Mouse (Mus musculus) G1E (cell line): ENCODE results near the gene Rps23. TPM values are rescaled to one million over a fixed set of nuclear protein-coding genes. Genes with fewer than 3 reads are reported as not detected.

Experiments used
- ATAC-seq: 2 replicates; pipeline ENCODE4 v1.8.0; 2016; ENCODE audit warnings: mild to moderate bottlenecking; ENCODE audit not compliant: insufficient number of reproducible peaks, poor library complexity, low FRiP score, severe bottlenecking; ENCODE audit errors: extremely low read depth
- DNase-seq: peaks from one replicate; pipeline ENCODE4 v3.0.0; 2012; ENCODE audit warnings: low spot score
- H3K27me3 ChIP-seq: 2 replicates; pipeline ENCODE4 v1.6.1; 2012; ENCODE audit warnings: mild to moderate bottlenecking, low read length, inconsistent platforms; ENCODE audit not compliant: insufficient read depth
- H3K36me3 ChIP-seq: replicated peaks from 2 replicates; pipeline ENCODE3; 2012; ENCODE audit warnings: mild to moderate bottlenecking, inconsistent platforms
- H3K4me1 ChIP-seq: 2 replicates; pipeline ENCODE4 v1.6.1; 2012; ENCODE audit warnings: low read depth, low read length, inconsistent platforms, mixed read lengths; ENCODE audit not compliant: insufficient read depth
- H3K4me3 ChIP-seq: 2 replicates; pipeline ENCODE4 v1.5.1; 2012; ENCODE audit warnings: low read depth, mild to moderate bottlenecking, inconsistent platforms, low read length, moderate library complexity, mixed read lengths
- H3K9me3 ChIP-seq: replicated peaks from 2 replicates; pipeline ENCODE4 v1.6.1; 2012; ENCODE audit warnings: inconsistent platforms
- CTCF ChIP-seq: IDR thresholded peaks from 2 replicates; pipeline ENCODE4 v1.5.1; 2012; ENCODE audit warnings: low read depth, low read length, inconsistent platforms, mixed read lengths
- GATA1 ChIP-seq: IDR thresholded peaks from 2 replicates; pipeline ENCODE4 v1.6.1; 2012; ENCODE audit warnings: borderline replicate concordance, low read length, inconsistent platforms, mixed read lengths
- GATA2 ChIP-seq: IDR thresholded peaks from 2 replicates; pipeline ENCODE4 v1.6.1; 2012; ENCODE audit warnings: low read depth, low read length, inconsistent platforms, borderline replicate concordance
- POLR2AphosphoS5 ChIP-seq: IDR thresholded peaks from 2 replicates; pipeline ENCODE4 v1.6.1; 2012; ENCODE audit warnings: low read depth, low read length, inconsistent platforms; ENCODE audit not compliant: insufficient replicate concordance
- TAL1 ChIP-seq: conservative IDR thresholded peaks from 2 replicates; pipeline ENCODE4 v1.6.1; 2012; ENCODE audit warnings: low read depth, low read length, inconsistent platforms, mixed read lengths
- polyA plus RNA-seq: library from polyadenylated mRNA; stranded (reverse); fragments of >175 nt; gene quantifications from 2 replicates; pipeline ENCODE4 v1.2.3, GENCODE M21; 2012
- total RNA-seq, 2 experiments: library from RNA; stranded (forward) in 1 of 2; stranded (reverse) in 1 of 2; fragments of 200-1000 nt in 1 of 2; fragments of >200 nt in 1 of 2; fragmentation: Nextera tagmentation in 1 of 2; gene quantifications; 2 replicates each; pipeline ENCODE4 v1.2.3; 2014 to 2017

Rps23 gene
- total RNA-seq (2014; fragmentation: Nextera tagmentation): 1,211 and 1,212 TPM in 2 replicates
- total RNA-seq (2017): 1,261 and 1,383 TPM in 2 replicates
- 1,781 and 2,693 TPM in 2 replicates for polyA plus RNA-seq

DNA sequence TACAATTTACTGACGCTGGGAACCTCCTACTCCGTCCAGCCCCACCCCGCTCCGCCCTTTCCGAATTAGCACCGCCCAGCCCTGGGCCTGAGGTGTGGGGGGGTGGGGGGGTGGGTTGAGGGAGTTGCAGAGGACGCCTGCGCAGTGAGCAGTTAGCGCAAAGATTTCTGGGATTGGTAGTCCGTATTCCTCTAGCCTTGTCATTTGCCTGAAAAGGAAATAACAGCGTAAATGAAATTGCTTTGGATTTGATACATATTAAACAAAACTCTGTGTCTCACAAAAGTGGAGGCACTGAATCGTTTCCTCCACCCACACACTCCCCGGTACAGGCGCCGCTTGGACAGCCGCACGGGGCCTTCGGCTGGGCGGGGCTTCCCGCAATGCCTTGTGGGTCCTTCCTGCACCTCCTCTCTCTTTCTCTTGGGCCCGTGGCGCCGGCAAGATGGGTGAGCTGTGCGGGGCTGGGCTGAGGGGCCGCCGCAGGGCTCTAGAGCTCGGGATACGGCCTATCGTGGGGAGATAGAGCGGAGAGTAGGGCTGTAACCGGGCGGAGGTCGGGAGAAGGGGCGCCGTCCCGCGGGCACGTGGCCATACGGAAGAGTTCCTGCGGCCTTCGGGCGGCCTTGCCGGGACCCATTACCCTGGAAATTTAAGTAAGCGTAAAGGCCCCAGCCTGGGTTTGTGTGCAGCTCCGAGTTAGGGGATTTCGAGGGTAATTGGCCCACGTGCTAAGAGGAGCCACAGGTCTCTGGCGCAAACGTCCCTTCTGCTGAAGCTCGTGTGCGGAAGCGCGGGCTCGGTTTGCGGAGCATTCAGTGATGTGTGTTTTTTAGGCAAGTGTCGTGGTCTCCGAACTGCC lies at the start of gene Rps23:
TSS of gene Rps23 (plus strand) at position 208 of the 862 bp plus-strand sequence.
- peak; percentile 67 for ATAC-seq

DNA sequence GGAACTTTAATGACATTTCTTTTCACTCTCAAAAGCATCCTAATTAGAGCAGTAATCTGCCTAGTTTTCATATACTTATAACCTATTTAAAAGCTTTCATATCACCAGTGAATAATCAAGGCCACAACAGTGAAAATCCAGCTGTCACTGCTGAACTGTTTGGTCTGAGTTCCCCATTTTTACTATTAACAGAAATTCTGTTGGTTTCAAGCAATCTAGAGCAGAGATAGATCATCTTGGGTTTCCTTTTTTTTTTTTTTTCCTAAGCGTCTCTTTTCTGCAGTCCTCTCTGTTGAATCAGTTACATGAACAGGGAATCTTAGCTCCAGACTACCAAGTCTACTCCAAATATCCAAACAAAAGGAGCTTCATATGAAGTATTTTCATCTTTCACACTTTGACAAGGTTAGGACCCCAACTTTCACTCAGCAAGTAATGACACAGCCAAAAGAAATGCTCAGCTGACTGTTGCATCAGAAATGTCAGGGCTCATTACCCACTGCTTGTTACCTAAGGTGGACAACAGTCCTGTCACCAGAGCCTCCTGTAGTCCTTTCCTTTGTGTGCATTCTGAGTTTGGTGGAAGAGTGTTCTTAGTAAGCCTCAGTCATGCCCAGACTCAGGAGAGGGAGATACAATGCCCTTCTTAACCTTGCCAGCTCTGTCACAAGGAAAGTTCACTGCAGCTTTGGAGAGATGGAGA lies 40.9 kb upstream of the Rps23 start:
- Histone ChIP-seq H3K9me3 (no peaks in the 10 kb centered on the region), H3K4me1 (no peaks in the 10 kb centered on the region; the same call in 1 of the 2 replicates), H3K4me3 (no peak overlapping the region), H3K27me3 (peaks cover 15% of the 10 kb centered on the region), H3K36me3 (no peaks in the 10 kb centered on the region)
- TF ChIP-seq TAL1: no peak
- TF ChIP-seq GATA1: no peak
- no peak for TF ChIP-seq GATA2
- no peak for TF ChIP-seq POLR2AphosphoS5
- TF ChIP-seq CTCF: no peak
- ATAC-seq (no peak), DNase-seq (no peak)

More for the DNA sequence above, at the start of gene Rps23:
- TF ChIP-seq POLR2AphosphoS5 (peak; percentile 17; the same call in 1 of the 2 replicates), TAL1 (no peak)
- no peaks in the 10 kb centered on the region for H3K27me3 ChIP-seq
- peaks cover 39% of the 10 kb centered on the region for H3K4me1 ChIP-seq
- H3K4me3 ChIP-seq: peak within 1 kb of the TSS; percentile 89
- peaks cover 29% of the 10 kb centered on the region for H3K36me3 ChIP-seq
- no peaks in the 10 kb centered on the region for H3K9me3 ChIP-seq
- DNase-seq: peak; percentile 63

DNA sequence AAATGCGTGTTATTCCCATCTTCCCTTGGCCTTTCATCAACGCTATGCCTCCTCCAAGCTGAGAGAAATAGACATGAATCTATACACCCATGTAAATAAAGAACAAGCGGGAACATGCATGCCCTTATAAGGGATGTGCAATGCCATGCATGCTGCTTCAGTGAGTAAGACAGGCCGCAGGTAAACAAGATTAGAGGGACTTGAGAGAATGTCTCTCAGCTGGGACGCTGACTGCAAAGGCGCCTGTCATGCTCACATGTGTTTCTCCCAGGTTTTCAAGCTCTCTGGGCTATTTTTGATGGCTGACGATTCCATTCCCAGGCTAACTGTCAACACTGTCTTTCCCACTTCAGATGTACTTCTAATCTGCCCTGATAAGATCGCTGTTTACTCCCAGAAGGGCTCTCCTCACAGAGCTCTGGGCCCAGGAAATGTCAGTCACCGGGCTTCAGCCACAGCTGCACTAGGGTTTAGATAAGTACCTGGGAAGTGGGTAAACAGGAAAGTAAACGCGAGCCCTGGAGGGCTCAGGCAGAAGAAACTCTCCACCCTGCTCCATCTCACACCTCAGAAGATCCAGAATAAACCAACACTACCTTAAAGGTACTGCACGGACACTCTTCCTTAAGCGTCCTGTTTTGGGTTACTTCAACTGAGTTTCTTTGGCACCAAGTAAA lies 36.8 kb upstream of the Rps23 start:
- H3K36me3 ChIP-seq: no peaks in the 10 kb centered on the region
- TF ChIP-seq GATA2 (no peak), CTCF (no peak), TAL1 (no peak), GATA1 (no peak), POLR2AphosphoS5 (no peak)
- ATAC-seq: no peak
- H3K9me3 ChIP-seq: no peaks in the 10 kb centered on the region
- no peak for DNase-seq
- H3K4me1 ChIP-seq: peaks cover 4% of the 10 kb centered on the region; the same call in 1 of the 2 replicates
- no peak overlapping the region for H3K4me3 ChIP-seq
- H3K27me3 ChIP-seq: peaks cover 18% of the 10 kb centered on the region

DNA sequence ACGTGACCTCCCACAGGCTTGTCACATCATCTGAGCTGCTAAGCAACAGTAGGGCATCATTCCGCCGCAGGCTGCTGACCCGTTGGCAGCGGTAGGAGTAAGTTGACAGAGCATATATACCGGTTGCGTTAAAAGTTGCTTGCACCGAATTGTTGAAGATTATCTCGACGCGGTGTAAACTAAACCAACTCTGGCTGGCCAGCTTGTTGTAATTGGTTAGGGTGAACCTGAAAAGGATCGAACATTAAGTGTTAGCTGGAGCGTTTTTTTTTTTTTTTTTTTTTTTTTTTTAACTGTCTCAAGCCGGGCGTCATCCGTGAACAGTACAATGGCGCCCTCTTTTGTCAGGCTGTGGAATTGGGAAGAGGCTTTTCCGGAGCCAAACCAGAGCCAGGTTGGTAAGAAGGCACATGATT lies 36.2 kb upstream of the Rps23 start:
- Histone ChIP-seq H3K36me3 (no peaks in the 10 kb centered on the region), H3K9me3 (no peaks in the 10 kb centered on the region), H3K27me3 (peaks cover 14% of the 10 kb centered on the region), H3K4me3 (no peak overlapping the region), H3K4me1 (peaks cover 4% of the 10 kb centered on the region; the same call in 1 of the 2 replicates)
- TF ChIP-seq CTCF: no peak
- no peak for TF ChIP-seq TAL1
- ATAC-seq (no peak), DNase-seq (no peak)

DNA sequence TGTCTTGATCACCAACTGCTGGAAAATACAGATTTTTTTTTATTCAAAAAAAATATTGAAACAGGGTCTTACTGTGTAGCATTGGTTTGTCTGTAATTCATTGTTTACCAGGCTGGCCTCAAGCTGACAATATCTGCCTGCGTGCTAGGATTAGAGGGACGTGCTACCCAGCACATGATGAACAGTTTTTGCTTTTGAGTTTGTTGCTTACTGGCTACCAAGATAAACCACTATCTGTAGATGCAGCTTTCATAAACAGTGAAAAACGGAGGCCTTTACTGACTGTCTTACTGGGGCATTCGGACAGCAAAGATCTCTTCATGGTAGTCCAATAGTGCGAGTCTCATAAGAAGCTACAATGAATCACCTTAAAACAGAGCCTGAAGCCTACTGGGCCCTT lies 32.6 kb upstream of the Rps23 start:
- Histone ChIP-seq H3K27me3 (peaks cover 13% of the 10 kb centered on the region; the same call in 1 of the 2 replicates), H3K36me3 (no peaks in the 10 kb centered on the region), H3K4me3 (no peak overlapping the region), H3K4me1 (peaks cover 4% of the 10 kb centered on the region; the same call in 1 of the 2 replicates), H3K9me3 (no peaks in the 10 kb centered on the region)
- peak; percentile 15; the same call in 1 of the 2 replicates for ATAC-seq
- no peak for TF ChIP-seq CTCF
- no peak for TF ChIP-seq GATA2
- TF ChIP-seq GATA1: no peak
- TF ChIP-seq TAL1: no peak
- TF ChIP-seq POLR2AphosphoS5: no peak
- DNase-seq: no peak

DNA sequence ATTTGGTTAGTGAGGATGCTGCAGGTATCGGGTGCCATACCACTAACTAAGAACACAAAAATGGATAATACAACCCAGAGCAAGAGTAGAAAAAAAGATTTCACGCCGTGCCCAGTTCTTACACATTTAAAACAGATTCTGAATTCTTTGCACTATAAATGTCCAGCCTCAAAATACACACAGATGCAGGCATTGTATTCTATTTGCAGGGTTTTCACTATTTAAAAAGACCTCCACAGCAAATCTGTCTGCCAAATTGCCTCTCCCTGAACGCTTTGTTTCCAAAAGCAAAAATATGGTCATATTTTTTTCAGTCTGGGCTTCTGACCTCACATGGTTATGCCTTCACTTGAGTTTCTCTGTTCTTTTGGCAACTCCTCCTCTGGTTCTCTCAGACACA lies 27.9 kb upstream of the Rps23 start:
- ATAC-seq: no peak
- Histone ChIP-seq H3K4me1 (peaks cover 4% of the 10 kb centered on the region; the same call in 1 of the 2 replicates), H3K36me3 (no peaks in the 10 kb centered on the region), H3K27me3 (peaks cover 7% of the 10 kb centered on the region), H3K4me3 (no peak overlapping the region), H3K9me3 (no peaks in the 10 kb centered on the region)
- DNase-seq: no peak
- TF ChIP-seq GATA2 (no peak), TAL1 (no peak), CTCF (no peak), GATA1 (no peak), POLR2AphosphoS5 (no peak)
